Mouse (Mus musculus) CH12.LX (cell line): ENCODE measurements at regions not wholly inside any gene's neighbourhood (a gene's known extent, or its start where the extent isn't known, plus 50 kb on each side); places are given as distances from the start of the nearest gene placed in this dataset.

Experiments
- CHD2 ChIP-seq: IDR thresholded peaks from 2 replicates; pipeline ENCODE4 v1.6.1; 2011; ENCODE audit warnings: low read length, improper control_type of control experiment
- ELF1 ChIP-seq: IDR thresholded peaks from 2 replicates; pipeline ENCODE4 v1.6.1; 2014; ENCODE audit warnings: low read depth, mild to moderate bottlenecking, inconsistent platforms, low read length, improper control_type of control experiment
- EP300 ChIP-seq: IDR thresholded peaks from 2 replicates; pipeline ENCODE4 v1.6.1; 2011; ENCODE audit warnings: low read length, improper control_type of control experiment
- HCFC1 ChIP-seq: IDR thresholded peaks from 2 replicates; pipeline ENCODE4 v1.6.1; 2012; ENCODE audit warnings: low read depth, mild to moderate bottlenecking, inconsistent platforms, low read length, improper control_type of control experiment
- JUN ChIP-seq: IDR thresholded peaks from 2 replicates; pipeline ENCODE4 v1.6.1; 2011; ENCODE audit warnings: low read depth, mild to moderate bottlenecking, low read length, improper control_type of control experiment, moderate library complexity; ENCODE audit not compliant: insufficient read depth
- MXI1 ChIP-seq: IDR thresholded peaks from 2 replicates; pipeline ENCODE4 v1.6.1; 2011; ENCODE audit warnings: mild to moderate bottlenecking, low read depth, low read length, improper control_type of control experiment
- MYC ChIP-seq: IDR thresholded peaks from 2 replicates; pipeline ENCODE4 v1.6.1; 2011; ENCODE audit warnings: low read depth, mild to moderate bottlenecking, improper control_type of control experiment, low read length
- POLR2A ChIP-seq: IDR thresholded peaks from 2 replicates; pipeline ENCODE4 v1.6.1; 2011; ENCODE audit warnings: low read depth, mild to moderate bottlenecking, improper control_type of control experiment, low read length
- POLR2AphosphoS2 ChIP-seq: IDR thresholded peaks from 2 replicates; pipeline ENCODE4 v1.6.1; 2011; ENCODE audit warnings: low read depth, low read length, improper control_type of control experiment
- TBP ChIP-seq: conservative IDR thresholded peaks from 2 replicates; pipeline ENCODE4 v1.6.1; 2011; ENCODE audit warnings: low read depth, low read length, improper control_type of control experiment
- TCF12 ChIP-seq: IDR thresholded peaks from 2 replicates; pipeline ENCODE4 v1.6.1; 2014; ENCODE audit warnings: low read depth, mild to moderate bottlenecking, inconsistent platforms, low read length, improper control_type of control experiment
- UBTF ChIP-seq: IDR thresholded peaks from 2 replicates; pipeline ENCODE4 v1.6.1; 2012; ENCODE audit warnings: low read depth, mild to moderate bottlenecking, inconsistent platforms, low read length, improper control_type of control experiment, moderate library complexity
- ZNF384 ChIP-seq: IDR thresholded peaks from 2 replicates; pipeline ENCODE4 v1.6.1; 2012; ENCODE audit warnings: low read depth, low read length, improper control_type of control experiment, inconsistent platforms

DNA sequence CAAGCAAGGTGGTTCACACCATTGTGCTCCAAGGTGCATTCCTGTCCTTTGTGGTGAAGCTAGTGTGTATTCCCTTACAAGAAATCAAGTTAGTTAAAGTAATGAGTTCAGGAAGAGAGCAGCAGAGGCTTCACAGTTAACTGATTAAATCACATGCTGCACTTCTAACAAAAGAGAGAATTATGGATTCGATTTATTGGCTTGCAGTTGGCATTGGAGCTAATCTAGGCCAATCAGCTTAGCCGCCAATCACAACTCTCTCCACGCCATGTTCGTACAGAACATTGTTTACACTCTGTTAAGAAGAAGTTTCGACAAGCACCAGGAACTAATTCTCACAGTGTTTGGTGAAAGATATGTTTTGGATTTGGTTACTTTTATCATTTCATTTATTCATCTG is 292.3 kb upstream of the Kcnh7 start:
- no peak for TF ChIP-seq ZNF384
- no peak for TF ChIP-seq MYC
- no peak for TF ChIP-seq POLR2A
- no peak for TF ChIP-seq MXI1
- no peak for TF ChIP-seq JUN
- no peak for TF ChIP-seq POLR2AphosphoS2
- no peak for TF ChIP-seq TBP
- no peak for TF ChIP-seq ELF1
- no peak for TF ChIP-seq EP300
- TF ChIP-seq HCFC1, result no peak
- no peak for TF ChIP-seq TCF12
- no peak for TF ChIP-seq UBTF
- TF ChIP-seq CHD2, result no peak
